Mouse (Mus musculus): ENCODE measurements around the gene Sh2d6.

DNA sequence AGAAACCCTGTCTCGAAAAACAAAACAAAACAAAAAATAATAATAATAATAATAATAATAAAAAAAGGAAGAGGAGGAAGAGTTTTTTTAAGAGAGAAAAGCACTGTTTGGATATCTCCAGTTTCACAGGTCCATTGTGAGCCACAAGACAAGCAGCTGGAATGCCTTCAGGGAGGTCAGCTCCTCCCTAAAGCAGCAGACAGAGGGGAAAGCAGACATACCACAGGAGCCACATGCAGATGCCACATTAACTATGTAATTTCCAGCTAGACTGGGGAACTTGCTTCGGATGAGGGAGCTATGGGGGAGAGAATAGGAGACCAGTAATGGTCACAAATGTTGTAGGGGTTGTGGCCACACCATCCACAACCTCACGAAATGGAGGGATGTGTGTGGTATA, 34.2 kb downstream of the Sh2d6 start:
- TF ChIP-seq CTCF (IDR thresholded peaks at IDR 0.05; ENCODE audit: control insufficient read depth, insufficient read depth, insufficient replicate concordance, low read depth, low read length) (no peak), POLR2A (IDR thresholded peaks at IDR 0.05; ENCODE audit: control insufficient read depth, low read depth, low read length) (no peak)

Data from testis, adult 2 months (tissue).